Mouse (Mus musculus): ENCODE measurements around the gene Slc36a1.

Gene Slc36a1

DNA sequence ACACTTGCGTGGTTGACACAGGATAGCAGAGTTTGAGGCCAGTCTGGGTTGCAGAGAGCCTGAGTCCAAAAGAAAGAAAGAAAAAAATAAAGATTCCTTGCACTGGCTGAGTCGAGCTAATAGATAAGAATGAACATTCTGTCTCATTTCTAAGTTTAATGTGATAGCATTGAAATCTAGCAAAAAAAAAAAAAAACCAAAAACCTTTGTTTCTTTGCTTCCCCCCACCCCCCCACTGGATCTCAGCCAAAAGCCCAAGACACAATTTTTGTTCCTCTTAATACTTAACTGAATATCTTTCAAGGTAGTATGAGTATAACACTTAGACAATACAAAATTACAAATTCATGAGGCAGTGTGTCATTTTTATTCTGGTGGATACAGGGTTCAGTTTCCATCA is 4.9 kb downstream of the Slc36a1 start:
- DNase-seq (ENCODE audit: low spot score in 2 of 2), result no peak

DNA sequence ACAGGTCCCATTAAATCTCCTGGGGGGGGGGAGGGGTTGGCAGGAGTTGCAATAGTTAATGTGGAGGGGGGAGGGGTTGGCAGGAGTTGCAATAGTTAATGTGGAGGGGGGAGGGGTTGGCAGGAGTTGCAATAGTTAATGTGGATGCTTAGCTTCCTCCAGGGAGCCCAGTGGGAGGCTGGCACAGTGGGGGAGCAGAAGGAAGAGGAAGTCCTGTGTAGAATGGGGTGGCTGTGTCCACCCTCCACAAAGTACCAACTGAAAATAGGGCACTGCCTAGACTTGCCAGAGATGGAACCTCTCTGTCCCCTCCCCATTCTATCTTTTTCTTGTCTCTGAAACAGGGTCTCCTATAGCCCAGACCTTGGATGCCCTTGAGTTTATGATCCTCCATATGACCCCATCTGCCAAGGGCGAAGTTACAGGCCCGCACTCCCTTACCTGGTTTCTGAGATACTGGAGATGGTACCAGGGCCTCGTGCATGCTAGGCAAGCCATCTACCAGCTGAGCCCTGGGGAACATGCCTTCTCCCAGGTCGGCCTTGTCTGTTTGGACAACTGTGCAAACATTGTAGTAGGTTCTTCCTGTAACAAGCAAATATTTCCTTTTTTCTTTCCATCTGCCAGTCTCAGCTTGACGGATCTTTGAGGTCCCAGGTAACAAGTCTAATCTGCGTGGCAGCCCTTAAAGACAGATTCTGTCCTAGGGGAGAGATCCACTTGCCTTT is 5.6 kb downstream of the Slc36a1 start:
- no peak for DNase-seq (ENCODE audit: low spot score in 2 of 2)

DNA sequence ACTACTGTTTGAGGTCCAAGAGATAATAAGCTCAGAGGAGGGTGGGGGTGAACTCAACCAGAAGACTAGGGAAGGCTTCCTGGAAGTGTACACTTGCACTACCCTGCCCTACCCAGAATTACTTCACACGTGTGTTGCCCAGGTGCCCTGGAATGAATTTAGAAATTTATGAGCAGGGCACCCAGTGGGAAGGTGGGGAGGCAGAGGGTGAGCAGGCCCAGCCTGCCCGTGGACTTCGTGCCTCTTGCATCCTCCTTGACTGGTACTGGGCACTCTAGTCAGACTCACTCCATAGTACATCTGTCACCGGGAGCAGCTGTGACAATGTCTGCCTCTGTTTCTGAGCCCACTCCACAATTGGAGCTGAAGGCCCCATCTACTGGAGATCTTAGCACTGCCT is 9.4 kb downstream of the Slc36a1 start:
- no peak for DNase-seq (ENCODE audit: low spot score in 2 of 2)

DNA sequence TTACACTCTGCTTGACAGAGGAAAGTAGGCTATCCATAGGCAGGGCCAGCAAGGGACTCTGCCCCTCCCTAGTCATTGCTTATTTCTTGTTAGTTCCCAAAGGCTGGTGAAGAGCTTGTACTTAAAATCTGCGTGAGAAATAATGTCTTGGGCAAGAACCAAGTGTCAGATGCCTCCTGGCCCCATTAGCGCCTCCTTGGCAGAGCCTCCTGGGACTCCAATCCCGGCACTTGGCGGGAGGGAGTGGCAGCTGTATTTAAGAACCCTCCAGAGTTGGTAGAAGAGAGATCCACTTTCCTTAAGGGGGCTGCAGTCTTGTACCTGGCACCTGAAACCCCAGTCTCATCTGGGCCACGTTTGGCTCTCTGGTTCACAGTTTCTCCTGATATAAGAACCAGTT is 10.0 kb downstream of the Slc36a1 start:
- no peak for DNase-seq (ENCODE audit: low spot score in 2 of 2)

DNA sequence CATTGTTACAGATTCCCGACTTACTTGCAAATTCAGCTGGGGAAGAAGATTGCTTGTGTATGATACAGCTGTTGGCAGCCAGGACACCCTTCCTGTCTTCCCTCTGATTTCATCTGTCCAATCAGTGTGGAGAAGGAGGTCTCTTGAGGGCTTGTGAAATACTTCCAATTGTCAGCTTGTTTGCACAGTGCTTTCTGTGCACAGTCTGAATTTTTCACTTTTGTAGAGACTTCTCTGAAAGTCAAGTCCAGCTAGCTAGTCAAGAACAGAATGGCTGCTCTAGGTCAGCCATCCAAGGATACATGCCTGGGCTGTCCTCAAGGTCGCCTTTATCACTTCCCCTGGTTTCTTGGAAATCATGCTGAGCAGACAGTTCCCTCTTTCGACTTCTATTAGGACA is 10.8 kb downstream of the Slc36a1 start:
- no peak for DNase-seq (ENCODE audit: low spot score in 2 of 2)

DNA sequence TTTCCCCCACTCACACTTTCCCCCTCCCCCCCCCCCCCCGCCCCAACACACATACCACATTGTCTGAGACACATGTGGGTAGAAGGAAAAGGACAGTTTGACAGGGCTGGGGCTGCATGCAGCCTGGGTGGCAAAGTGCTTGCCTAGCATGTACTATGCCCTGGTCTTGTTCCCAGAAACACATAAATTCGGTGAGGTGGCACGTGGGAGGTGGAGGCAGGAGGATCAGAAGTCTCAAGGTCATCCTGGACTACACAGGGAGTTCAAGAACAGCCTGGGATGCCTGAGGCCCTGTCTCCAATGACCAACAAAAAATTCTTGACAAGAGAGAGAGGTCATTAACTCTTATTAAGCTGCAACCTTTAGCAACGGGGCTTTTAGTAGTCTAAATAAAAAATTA is 11.9 kb downstream of the Slc36a1 start:
- no peak for DNase-seq (ENCODE audit: low spot score in 2 of 2)

DNA sequence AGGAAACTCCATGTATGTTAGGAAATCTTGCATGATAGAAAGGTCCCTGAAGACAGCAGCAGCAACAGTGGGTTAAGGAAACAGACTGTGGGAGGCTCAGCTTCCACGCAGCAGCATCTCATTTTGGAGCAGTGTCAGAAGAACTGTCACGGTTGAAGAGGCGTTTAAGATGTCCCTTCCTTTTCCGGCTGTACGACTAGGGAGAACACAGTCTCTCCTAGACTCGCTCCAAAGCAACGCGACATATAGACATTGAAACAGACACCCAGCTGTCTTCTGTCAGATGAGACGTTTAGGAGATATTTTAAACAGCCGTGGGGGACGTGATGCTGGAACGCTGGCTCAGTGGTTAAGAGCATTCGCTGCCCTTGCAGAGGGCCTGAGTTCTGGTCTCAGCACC is 12.7 kb downstream of the Slc36a1 start:
- peak; percentile 37 to 69 for DNase-seq (ENCODE audit: low spot score in 2 of 2)

DNA sequence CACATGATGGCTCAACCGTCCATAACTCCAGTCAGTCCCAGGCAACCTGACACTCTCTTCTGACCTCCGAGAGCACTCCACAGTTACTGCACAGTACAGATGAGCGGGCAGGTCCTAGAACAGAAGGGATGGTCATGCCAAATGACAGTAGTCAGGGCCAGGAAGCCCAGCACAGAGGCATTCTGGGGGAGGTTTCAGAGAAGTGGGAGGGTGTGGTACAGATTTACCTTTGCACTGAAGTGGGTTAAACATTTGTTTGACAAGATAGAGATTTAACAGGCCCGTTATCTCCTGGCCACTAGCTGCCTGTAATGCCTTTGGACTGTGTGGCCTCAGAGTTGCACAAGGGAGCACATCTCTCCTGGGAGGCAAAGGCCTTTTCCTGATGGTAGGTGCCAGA is 13.3 kb downstream of the Slc36a1 start:
- DNase-seq (ENCODE audit: low spot score in 2 of 2), result no peak

DNA sequence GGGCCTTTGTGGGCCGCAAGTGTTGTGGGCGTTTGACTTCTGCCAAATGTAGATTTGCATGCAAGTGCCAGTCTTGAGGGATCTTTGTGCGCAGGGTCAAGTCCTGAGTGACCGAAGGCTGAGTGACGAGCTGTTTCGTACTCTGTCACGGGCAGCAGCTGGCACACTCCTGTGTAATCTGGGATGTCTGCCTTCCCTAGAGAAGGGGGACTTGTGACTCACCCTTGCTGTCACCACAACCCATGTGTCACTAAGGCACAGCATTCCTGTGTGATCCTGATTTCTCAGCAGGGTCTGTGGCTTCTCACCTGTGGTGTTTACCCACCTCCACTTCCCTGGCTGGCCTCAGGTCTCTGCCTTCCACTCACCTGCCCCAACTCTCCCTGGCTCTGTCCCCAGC is 13.7 kb downstream of the Slc36a1 start:
- no peak for DNase-seq (ENCODE audit: low spot score in 2 of 2)

DNA sequence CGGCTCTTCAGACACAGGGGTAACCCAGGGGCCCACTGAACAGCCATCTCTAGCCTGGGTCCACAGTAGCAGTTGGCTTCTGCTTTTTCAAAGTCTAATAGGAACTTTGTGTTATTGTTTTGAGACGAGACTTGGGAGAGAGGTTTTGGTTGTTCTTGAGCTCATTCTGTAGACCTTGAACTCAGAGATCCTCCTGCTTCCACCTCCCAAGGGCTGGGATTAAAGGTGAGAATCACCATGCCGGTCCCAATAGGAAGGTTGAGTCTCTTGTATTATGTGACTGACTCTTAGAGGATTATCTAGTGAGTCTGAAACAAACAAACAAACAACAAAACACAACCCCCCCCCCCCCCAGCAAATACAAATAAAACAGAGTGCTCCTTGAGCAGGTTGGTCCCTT is 14.3 kb downstream of the Slc36a1 start:
- DNase-seq (ENCODE audit: low spot score in 2 of 2), result no peak

DNA sequence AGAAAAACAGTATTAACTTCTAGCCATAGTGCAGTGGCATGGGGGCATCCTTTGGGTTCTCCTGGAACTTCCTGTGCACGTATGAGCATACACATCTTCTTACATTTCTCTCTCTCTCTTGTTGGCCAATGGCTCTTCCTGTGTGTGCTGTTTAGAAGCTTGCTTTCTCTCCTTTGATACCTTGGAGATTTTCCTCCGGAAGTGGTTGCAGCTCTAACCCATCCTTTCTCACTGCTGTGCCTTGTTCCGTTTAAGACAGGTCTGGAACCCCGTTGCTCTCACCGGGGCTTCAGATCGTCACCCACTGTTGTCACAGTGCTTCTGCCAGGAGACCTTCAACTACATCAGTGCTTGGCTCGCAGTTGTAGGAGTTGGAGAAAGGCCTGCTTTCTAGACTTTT is 17.2 kb downstream of the Slc36a1 start:
- DNase-seq (ENCODE audit: low spot score in 2 of 2), result no peak

DNA sequence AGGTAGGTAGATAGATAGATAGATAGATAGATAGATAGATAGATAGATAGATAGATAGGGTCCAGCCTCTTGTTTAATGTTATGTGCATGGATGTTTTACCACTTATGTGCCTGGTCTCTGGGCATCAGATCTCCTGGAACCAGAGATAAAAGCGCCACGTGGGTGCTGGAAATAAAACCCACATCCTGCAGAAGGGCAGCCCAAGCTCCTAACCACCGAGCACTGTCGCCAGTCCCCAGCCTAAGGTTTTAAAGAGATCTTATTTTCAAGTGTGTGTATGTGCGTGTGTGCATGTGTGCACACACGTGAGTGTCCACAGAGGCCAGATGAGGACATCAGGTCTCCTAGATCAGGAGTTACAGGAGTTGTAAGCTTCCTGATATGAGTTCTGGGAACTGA is 26.9 kb downstream of the Slc36a1 start:
- no peak for DNase-seq (ENCODE audit: low spot score in 2 of 2)

DNA sequence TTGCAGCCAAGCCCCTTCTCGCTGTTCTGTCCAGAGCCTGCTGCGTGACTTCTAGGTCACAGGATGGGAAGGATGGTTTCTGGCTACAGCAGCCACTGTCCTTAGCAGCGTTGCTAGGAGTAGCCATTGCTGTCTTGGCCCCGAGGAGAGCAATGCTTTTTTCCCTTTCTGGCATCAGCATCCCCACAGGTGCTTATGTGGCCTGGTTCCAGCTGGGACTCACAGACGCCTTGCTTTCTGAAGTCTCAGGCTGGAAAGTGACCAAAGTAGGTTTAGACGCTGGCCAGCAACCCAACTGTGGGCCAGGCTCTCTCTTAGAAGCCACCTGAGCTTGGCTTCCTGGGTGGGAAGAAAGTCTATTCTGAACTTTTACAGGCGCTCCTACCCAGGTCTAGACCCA is 30.1 kb downstream of the Slc36a1 start:
- DNase-seq (ENCODE audit: low spot score in 2 of 2), result no peak

DNA sequence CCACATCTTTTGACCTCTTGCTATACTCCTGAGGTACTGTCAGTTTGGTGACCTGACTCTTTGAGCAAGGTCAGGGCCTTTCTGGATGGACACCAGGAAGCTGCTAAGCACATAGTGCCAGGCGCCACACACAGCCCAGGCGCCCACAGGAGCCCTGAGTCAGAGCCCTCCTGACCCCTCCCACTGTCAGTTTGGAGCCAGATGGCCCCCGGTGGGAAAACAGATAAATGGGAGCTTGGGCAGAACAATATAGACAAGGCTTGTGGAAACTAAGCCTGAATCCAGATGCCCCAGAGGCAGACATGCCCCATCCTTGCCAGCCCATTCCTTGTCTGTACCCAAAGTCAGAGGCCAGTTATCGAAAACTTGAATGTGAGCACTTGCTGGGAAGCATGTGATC is 30.6 kb downstream of the Slc36a1 start:
- no peak for DNase-seq (ENCODE audit: low spot score in 2 of 2)

DNA sequence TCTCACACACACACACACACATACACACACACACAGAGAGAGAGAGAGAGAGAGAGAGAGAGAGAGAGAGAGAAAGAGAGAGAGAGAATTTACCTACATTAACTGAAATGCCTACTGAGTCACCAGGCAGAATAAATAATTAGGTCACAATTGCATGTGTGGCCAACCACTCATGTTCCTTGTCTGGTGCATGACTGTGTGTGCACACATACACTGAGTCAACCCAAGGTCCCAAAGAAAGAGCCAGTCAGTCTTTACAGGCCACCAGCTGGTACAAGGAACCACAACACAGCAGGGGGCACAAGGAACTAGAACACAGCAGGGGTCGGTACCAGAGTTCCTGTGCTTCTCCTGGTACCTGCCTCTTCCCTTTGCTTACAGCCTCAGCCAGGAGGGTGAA is 32.7 kb downstream of the Slc36a1 start:
- DNase-seq (ENCODE audit: low spot score in 2 of 2), result no peak

DNA sequence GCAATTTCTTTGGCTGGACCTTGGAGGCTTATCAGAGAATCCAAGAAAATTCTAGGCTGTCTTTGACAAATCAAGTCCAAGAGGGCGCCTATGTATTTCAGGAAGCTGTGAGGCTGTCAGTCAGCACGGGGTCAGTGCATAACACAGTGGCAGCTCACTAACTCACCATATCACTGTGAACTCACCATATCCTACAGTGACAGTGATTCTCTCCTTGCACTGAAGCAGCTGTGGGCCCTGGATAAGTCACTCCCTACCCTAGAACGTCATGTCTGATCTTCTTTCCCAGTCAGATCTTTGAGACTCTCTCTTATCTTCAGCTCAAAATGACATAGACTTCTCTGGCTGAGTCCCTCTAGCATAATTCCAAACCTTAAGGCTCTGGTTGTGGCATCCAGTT is 35.3 kb downstream of the Slc36a1 start:
- DNase-seq (ENCODE audit: low spot score in 2 of 2), result no peak

DNA sequence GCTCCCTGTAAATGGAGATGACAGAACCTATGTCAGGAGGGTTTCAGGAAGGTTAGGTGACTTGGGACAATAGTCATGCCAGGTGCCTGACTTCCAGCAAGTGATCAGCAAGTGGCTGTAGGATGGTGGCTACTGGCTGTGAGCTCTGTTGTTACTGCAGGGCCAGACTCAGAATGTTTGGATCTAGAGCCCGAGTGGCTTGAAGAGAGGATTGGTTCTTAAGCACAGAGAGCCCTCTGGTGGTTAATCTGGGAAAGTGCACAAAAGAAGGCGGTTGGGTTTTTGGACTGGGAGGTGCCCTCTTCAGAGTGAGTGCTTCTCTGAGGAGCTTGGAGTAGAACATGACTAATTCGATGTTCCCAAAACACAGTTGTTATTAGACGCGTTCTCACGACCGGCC is 36.4 kb downstream of the Slc36a1 start:
- DNase-seq (ENCODE audit: low spot score in 2 of 2), result peak; percentile 69 to 91

DNA sequence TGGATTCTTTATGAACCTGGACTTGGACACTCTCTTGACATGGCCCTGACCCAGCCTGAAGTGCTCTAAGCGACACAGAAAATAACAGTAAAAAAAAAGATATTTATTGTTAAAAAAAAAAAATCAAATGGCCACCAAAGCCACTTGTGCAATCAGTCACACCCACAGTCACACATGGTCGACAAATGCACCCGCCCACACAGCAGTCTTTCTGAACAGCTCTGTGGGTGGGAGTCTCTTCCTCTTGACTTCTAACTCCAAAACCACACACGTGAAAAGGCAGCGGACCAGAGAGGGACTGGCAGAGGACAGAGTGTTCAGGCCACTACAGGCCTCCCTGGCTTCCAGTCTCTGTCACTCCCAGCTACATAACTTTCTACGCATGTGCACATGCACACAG is 46.4 kb downstream of the Slc36a1 start:
- peak in 1 of 2 experiments; percentile 50 for DNase-seq (ENCODE audit: low spot score in 2 of 2)

DNA sequence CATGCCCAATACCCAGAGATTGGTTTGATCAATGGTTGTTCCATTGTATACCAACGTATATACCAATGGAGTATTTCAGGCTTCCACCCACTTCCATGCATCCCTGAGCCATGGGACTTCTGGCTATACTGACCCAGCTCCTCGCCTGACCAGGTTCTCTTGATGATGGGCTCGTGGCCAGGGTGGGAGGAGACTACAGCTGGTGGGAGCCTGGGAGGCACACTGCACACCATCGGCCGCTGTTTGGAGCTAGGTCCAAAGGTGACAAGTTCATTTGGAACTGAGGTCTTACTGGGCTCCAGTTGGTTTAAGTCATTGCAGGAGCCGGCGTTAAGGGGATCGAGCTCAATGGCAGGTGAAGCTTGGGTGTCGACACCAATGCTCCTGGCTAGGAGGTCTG is 49.2 kb downstream of the Slc36a1 start:
- DNase-seq (ENCODE audit: low spot score in 2 of 2), result no peak

DNA sequence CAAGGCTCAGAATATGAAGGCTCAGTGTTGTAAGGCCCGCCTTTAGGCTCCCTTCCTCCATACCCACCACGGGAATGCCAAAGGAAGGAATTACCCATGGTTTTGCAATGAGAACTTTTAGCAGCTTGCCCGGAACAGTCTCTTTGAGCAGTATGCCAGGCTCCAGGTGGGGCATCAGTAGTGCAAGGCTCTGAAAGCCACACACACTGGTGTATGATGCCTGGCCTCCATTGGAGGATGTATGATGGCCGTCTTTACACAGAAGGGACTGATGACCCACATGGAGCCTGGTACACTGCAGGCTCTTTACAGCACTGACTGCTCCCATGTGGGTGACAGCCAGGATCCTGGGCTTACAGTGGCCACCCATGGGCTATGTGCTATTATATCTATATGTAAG is 57.0 kb downstream of the Slc36a1 start:
- no peak for DNase-seq (ENCODE audit: low spot score in 2 of 2)

DNA sequence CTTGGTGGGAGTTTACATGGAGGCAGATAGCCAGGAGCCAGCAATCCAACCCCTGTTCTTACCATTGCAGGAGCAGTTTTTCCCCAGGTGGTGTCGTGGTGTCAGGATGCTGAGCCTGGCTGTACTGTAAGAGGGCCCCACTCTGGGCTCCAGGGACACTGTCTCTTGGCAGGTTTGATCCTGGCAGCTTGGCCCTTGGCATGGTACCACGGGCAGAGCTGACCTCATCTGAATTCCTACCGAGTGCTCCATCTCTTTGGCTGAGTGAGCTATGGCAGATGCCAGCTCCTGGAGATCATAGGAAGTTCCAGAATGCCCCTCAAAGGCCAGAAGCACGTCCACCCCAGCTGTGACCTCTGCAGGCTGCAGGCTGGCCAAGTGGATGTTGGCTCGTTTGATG is 57.9 kb downstream of the Slc36a1 start:
- DNase-seq (ENCODE audit: low spot score in 2 of 2), result no peak

DNA sequence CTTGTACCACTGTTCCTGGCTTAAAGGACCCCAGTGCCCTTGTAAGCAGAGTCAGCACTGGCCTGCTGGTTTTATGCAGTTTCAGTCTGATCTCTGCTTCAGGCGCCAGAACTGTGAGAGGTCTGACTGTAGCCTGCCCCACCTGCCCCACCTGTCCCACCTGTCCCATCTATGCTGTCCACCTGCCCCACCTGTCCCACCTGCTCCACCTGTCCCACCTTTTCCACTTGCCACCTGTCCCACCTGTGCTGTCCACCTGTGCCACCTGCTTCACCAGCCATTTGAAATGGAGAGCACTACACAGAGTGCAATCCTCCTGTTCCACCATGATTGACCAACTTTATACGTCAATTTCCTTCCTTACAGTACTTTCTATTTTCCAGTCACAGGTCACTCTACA is 60.2 kb downstream of the Slc36a1 start:
- DNase-seq (ENCODE audit: low spot score in 2 of 2), result no peak

DNA sequence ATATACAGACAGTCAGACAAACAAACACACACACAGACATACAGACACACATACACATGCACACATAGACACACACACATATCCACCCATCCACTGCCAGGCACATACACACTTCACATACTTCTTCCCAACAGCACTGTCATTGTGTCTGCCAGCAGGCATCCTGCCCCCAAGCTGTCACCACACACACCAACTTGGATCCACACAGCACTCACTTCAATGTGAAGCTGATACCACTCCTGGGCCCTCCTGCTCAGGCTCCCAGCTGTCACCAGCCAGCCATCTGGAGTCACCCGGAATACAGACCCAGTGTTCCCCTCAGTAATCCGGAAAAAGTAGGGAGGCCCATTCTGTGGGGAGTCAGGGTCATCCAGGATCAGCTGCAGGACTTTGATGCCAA is 61.5 kb downstream of the Slc36a1 start:
- DNase-seq (ENCODE audit: low spot score in 2 of 2), result no peak

DNA sequence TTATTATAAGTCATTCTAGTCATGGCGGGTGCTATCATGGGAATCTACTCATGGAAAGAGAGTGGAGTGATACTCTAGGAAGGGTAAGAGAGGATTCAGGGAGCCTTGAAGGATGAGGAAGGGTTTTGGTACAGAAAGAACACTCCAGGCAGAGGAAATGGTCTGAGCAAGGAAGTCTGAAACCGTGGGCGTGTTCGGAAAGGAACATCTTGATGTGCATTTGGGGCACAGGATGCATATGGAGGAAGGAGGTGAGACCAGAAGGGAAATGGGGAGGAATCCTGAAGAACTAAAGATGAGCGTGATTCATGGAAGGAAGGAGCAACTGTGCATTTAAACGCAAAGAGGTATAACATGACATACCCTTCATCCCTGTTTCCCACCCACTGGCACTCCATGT is 64.4 kb downstream of the Slc36a1 start:
- no peak for DNase-seq (ENCODE audit: low spot score in 2 of 2)

All from left cerebral cortex, adult 9 months (tissue).